Mouse (Mus musculus) ES-Bruce4 (cell line): ENCODE results near the gene Gm28635.

ENCODE experiments used
- CTCF ChIP-seq: IDR thresholded peaks from one replicate; pipeline ENCODE4 v1.8.1; 2011; ENCODE audit warnings: low read depth, low read length
- EP300 ChIP-seq: IDR thresholded peaks from 2 replicates; pipeline ENCODE4 v1.6.1; 2011; ENCODE audit warnings: low read depth, low read length; ENCODE audit not compliant: insufficient read depth
- POLR2A ChIP-seq: IDR thresholded peaks from one replicate; pipeline ENCODE4 v1.8.1; 2011; ENCODE audit warnings: low read length; ENCODE audit not compliant: insufficient read depth

- TF ChIP-seq CTCF (no peak), EP300 (no peak), POLR2A (no peak)
Measured at GRCm38 (mm10) chr2:84579311-84579710, 98.5 kb downstream of the Gm28635 start.
